Mouse (Mus musculus) embryo, embryonic 11 days (tissue): ENCODE data around the gene Krtcap3.
"Not testable (repeated sequence)": the region's sequence is repeated elsewhere in the genome, so short reads cannot be mapped to it uniquely, and the experiment has no call there.

Experiments
- DNase-seq: peaks from one replicate; pipeline ENCODE4 v3.0.0-alpha.2; 2015

Gene Krtcap3

DNA sequence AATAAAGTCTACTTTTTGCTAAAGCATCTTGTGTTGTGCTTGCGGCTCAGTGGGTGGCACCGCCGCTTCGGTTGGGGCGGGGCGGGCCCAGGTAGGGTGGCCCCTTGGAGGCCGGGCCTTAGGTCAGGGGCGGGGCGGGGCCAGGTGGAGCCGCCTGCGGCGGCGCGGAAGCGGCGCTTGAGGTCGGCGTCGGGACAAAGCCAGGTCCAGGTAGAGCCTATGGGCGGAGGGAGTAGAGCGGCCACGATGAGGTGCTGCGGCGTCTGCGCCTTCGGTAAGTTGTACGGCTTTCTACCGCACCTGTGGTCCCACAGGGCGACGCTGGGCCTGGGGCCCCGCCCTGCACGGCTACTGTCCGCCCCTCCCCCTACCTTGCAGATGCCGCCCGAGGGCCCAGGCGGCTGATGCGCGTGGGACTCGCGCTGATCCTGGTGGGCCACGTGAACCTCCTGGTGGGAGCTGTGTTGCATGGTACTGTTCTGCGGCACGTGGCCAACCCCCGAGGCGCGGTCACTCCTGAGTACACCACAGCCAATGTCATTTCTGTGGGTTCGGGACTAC, at the start of gene Krtcap3:
TSS of gene Krtcap3 (plus strand) at position 151 of the 561 bp plus-strand sequence.
- DNase-seq, result peak; percentile 58

DNA sequence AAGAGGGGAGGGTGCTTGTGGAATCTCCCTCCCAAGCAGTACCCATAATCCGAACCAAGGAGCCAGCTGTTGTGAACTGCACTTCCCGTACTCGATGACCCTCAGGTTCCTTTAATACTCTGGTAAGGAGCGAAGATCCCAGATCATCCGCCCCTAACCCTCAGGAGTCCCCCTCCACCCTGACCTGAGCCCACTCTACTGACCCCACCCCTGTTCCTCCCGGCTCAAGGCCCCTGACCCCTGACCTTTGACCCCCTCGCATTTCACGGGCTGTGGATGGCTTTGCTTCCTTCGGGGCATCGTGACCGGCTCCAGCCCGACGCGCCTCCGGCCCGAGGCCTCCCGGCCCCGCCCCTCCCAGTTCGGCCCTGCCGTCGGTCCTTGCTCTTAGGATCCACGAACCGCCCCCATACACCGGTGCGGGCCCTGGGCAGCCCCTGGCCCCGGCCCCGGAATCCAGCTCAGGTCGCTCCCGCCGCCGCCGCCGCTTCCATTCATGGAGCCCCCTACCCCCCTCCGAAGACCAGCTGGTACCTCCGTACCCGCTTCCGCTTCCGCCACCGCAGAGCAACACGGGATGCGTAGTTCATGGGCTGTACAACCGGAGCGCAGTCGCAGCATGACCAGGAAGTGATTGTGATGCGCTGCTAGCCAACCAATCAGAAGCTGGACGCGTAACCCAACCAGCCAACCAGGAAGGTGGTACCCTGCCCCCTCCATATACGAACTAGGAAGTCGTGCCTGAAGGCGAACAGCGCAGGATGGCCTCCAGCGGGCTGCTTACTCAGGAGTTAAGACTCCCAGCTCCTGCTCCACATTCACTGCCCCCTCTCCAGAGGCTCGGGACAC, 49.5 kb upstream of the Krtcap3 start, which contains the start of gene Zfp513:
TSS of gene Zfp513 (minus strand) at position 562 of the 849 bp plus-strand sequence.
- DNase-seq, result peak; percentile 97

DNA sequence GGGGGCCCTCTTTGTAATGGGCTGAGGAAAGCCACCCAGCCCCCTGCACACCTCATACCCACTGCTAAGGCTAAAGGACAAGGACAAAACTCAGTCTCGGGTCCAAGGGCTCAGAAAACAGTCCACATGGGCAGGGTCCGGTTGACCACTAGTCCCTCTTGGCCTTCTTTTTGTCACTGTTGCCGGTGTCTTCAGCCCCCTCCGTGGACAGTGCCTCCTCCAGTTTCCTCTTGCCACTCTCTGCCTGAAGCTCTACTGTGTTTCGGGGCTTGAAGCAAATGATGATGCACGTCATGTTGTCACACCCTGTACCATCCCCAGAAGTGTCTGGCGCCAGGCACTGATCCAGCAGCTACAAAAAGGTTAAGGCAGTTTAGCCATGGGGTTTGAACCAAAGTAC, 48.6 kb upstream of the Krtcap3 start:
- DNase-seq, result no peak

DNA sequence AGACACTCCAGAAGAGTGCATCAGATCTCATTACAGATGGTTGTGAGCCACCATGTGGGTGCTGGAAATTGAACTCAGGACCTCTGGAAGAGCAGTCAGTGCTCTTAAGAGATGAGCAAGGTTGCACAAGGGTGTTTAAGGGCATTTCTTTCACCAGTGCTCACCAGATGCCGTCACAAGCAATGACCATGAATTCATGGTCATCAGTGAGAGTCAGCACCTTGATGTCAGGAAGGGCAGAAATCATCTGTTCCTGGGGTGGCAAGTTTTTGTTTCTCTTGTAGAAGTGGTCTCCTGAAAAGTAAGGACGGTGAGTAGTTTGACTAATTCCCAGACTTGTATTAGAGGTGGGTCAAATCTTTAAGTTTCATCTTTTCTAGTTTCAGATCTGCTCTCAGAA, 47.6 kb upstream of the Krtcap3 start:
- DNase-seq, result no peak

DNA sequence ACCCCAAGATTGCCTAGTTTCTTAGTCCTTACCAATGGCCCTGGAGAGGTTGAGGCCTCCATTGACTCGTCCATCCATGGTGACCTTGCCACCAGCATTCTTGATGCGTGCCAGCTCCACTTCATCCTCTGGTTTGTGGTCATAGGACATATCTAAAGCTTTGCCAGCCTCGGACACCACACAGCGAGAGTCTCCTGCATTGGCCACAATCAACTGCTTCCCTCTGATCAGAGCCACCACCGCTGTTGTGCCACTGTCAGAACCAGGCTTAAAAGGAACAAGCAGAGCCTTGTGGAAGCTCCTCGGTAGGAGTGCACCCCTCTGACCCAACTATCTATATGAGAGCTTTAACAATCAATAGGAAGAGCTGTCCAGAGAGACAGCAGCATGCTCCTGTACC, 47.1 kb upstream of the Krtcap3 start:
- no peak for DNase-seq

DNA sequence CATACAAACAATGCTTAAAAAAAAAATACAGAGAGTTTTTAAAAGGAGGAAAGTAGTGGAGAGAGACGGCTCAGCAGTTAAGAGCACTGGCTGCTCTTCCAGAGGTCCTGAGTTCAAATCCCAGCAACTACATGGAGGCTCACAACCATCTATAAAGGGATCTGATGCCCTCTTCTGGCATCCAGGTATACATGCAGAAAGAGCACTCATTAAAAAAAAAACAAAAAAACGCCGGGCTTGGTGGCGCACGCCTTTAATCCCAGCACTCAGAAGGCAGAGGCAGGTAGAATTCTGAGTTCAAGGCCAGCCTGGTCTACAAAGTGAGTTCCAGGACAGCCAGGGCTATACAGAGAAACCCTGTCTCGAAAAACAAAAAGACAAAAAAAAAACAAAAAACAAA, 34.9 kb upstream of the Krtcap3 start:
- DNase-seq, result not testable (repeated sequence)

DNA sequence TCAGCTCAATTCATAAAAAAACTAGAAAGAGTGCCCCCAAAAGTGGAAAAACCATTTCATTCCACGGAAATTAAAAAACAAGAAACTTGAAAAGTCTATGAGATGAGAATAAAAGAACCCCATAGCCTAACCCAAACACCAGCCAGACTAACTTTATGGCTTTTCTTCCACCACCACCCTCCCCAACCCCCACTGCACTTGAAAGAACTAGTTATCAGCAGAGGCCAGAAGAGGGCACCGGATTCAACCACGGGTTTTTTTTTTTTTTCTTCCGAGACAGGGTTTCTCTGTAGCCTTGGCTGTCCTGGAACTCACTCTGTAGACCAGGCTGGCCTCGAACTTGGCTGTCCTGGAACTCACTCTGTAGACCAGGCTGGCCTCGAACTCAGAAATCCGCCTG, 33.2 kb upstream of the Krtcap3 start:
- DNase-seq, result no peak

DNA sequence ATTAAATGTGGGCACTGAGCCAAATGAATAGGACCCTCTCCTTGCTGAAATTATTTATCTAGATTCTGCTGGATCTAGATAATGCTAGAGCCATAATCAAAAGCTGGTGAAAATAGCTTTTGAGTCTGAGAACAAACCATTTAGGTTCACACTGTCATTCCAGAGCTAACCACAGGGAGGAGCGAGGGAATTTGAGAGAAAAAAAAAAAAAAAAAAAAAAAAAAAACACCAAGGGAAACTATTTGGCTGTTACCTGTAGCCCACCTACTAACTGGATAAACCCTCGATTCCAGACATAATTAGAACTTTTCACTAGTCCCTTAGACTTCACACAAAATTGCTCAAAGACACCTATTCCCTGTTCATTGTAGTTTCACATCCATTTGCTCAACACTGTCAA, 32.4 kb upstream of the Krtcap3 start:
- DNase-seq, result peak; percentile 62

DNA sequence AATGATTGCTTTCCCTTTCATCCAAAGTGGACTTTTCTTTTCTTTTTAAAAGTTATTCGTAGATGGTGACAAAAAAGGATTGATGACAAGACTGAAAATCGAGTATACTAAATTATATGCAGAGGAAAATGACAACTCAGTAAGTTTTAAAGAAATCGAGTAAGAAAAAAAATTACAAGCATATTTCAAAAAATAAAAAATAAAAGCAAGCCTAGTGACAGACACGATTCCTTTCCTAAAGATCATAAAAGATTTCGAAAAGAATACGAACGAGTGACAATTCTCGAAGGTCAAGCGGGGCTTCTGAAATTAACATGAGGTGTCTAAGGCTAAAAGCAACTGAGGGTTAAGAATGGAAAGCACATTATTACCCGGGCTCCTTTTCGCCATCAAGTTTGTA, 32.0 kb upstream of the Krtcap3 start:
- DNase-seq, result no peak

DNA sequence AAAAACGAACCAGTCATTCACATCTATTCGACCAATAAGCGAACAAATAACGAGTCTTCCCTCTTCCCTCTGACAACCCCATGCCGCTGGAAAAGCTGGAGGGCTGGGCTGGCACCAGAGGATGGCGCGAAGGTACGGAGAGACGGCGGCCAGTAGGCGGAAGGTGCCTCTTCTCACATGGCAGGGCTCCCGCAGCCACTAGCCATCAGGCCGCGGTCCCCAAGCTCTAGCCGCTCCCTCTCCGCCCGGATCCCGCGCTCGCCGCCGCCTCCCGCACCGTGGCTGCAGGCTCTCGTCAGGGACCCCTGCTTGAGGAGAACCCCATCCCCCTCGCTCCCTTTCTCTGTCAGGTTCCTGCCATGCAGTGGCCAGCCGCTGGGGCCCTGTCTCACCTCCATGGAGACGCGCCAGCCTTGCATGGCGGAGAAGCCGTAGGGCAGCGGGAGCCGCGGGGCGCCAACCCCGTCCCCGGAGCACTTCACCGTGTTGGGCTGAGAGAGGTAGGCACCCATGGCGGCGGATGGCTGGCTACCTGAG, 31.5 kb upstream of the Krtcap3 start:
- DNase-seq, result peak; percentile 70

DNA sequence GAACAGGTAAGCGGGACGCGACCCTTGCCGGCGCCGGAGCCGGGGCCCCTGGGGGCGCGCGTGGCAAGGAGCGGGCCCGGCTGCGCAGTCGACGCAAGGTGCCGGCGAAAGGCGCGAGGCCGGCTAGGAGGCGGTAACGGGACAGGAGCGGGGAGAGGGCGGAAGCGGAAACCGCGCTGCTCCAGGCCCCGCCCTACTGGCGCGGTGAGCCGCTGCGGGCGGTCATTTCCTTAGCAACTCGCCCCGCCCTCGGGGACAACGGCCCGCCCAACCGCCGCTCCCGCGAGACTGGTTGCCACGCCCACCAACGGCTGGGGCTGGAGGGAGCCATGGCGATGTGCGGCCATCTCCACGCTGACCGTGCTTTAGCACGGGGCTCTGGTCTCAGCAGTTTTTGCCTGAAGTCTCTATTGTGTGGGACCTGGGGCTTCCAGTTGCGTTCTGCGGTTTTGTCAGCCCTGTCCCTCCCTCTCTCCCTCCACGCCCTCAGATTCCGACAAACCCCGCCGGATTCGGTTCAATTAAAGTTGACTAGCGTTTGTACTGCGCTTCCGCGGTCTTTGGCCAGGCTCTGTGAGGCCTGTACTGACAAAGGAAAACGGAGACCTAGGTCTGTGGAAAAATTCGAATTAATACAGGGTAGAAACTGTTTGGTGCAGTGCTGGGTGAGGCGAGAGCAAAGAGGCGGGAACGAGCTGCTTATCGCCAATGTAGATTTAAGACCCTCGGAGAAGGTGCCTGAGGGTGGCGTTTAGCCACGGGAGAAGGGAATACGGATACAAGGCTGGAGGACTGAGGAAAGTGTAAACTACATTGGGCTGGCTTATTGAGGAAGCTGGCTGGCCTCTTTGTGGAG, 30.8 kb upstream of the Krtcap3 start, which contains the start of gene Ppm1g:
TSS of gene Ppm1g (minus strand) at position 240 of the 856 bp plus-strand sequence.
- peak; percentile 99 for DNase-seq

DNA sequence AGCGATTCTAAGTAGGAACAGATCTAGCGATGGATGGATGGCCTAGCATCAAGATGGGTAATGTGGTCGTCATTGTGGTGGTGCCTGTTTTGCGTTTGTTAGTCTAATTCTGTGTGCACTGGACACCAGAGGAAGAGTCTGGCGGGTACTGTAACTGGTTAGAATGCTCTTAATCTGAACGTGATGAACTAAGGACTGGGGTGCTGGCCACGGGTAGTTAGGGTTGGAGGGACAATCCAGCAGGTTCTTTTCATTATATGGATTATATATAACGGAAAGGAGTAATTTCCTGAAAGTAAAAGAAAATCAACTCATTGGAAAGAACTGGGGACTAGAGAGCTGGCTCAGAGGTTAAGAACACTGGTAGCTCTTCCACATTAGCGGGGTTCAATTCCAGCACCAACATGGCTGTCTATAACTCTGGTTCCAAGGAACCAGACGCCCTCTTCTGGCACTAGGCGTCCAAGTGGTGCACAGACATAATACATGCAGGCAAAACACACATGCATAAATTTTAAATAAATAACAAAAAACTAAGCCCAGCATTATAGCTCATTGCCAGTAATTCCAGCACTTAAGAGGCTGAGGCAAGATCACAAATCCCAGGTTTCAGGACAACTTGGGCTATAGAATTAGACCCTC, 30.1 kb upstream of the Krtcap3 start:
- peak; percentile 82 for DNase-seq

DNA sequence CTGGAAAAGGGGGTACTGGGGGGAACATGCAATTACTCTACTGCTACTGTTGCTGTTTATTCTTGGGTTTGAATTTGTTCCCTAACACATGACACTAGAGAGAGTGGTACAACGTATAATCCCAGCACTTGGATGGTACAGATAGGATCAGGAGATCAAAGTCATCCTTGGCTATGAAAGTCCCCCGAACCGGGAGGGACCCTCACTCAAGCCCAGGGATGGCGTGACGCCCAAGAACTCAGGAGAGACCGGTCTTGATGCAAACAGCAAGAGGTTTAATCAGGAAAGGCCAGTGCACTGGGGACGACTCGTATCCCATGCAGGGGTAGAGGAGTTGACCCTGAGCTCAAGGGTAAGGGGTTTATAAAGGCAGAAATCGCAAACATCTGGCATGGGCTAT, 28.8 kb upstream of the Krtcap3 start:
- no peak for DNase-seq

DNA sequence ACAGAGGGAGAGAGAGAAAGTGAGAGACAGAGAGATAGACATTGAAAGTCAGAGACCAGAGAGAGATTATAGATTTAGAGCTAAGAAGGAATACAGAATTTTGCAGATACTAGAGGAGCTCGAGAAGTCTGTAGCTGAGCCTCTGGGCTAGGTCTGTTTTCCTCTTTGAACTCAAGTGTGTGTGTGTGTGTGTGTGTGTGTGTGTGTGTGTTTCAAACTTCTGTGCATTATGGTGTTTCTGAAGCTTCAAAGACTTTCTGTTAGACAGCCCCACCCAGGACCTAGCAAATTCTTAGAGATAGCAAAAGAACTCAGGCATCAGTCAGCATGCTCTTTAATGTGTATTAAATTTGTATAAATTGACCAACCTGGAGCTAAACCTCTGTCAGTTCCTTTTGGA, 24.9 kb upstream of the Krtcap3 start:
- DNase-seq, result no peak

DNA sequence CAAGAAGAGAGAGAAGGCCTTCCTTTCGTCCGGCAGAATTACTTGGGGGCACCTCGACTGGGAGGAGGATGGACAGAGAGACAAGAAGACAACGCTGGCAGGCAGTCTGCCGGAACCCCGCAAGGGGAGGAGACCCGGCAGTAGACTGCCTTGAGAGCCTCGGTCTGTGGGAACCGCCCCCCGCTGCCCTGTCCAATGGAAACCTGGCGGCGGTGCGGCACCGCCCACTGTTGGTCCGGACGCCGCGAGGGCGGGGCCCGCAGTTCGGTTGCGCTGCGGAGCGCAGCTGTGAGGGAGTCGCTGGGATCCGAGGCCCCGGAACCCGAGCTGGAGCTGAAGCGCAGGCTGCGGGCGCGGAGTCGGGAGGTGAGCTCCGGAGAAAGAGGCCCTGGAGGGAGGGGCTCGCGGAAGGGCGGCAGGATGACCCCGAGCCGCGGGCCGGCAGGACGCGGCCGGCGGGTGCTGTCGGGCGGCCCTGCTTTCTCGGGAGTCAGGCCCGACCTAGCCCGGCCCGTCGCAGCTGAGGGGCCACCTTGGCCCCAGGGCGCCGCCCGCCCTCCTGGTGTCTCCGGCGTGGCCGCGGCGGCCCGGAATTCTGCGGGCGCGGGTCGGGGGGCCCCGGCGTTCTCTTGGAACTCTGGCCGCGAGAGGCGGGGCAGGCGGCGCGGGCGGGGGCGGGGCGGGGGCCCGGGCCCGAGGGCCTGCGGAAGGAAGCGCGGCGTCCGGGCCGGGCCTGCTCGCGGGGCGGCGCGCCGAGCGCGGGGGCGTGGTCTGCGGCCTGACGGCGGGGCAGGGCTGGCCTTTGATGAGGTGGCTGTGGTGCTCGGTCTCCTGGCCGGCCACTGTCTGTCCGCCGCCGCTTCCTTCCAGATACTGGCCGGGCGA, 10.6 kb upstream of the Krtcap3 start, which contains the start of the genes Nrbp1 and Gm9970:
TSS of gene Nrbp1 (plus strand) at position 228 of the 885 bp plus-strand sequence.
TSS of gene Gm9970 (minus strand) at position 596 of the 885 bp plus-strand sequence.
- peak; percentile 98 for DNase-seq

DNA sequence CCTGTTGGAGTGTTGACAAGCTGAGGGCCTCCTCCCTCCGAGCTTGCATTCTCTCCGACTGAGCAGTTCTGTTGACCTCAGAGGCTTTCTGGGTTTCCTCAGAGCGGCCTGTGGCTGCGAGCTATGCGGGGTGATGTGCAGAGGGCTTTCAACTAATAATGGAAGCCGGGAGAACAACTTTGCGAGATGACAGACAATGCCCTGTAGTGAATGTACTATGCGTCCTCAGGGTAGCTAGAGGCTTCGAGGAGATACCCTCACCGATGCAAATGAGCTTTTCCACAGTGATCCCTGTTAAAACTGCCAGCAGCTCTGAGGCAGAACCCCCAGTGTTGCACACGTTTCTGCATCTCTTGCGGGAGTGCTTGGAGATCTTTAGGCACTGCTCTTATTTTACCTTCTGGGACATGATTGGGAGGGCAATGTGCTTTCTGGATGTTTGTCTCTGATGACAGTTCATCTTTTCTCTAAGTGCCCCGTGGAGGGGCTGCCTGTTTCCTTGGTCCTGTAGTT, 9.9 kb upstream of the Krtcap3 start:
- DNase-seq, result no peak

DNA sequence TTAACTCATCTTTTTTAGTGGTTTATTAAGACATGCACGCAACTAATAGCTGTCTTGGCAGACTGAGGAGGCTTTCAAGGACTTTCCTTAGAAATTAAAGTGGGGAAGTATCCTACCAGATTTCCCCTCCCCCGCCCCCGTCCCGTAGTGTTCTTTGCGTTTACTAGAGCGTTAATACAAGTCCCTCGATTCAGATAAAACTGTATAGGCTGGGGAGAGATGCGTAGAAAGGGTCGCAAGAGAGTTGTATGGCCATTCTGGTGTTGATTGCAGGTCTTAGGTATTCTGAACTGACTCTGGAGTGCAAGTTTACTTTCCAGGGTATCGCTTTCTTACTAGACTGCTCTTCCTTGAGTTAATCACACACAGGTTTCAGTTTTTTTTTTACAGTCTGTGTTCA, 9.3 kb upstream of the Krtcap3 start:
- DNase-seq, result no peak

DNA sequence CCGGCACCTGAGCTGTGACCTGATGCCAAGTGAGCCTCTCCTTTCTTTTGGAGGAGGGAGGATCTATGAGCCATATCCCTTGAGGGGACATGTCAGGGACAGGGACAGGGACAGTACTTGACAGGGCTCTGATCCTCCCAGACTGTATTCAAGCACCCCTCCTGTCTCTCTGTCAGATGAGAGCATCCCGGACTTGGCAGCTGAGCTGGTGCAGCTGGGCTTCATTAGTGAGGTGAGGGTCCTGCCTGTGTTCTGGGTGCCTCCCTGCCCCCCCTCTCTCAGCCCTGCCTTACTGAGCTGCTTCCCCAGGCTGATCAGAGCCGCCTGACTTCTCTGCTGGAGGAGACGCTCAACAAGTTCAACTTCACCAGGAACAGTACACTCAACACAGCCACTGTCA, 775 bp upstream of the Krtcap3 start:
- DNase-seq, result peak; percentile 23

DNA sequence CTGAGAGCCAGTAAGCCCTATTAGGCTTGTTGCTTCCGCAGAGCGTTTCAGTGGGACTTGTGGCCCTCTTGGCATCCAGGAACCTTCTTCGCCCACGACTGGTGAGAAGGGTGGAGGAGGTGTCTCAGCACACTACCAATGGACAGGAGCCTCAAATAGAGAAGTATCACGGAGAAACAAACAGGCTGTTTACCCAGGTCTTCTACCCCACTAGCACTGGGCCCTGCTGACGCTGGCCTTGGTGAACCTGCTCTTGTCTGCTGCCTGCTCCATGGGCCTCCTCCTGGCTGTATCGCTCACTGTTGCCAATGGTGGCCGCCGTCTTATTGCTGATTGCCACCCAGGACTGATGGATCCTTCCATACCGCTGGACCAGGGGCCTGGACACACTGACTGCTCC, 660 bp downstream of the Krtcap3 start:
- no peak for DNase-seq

DNA sequence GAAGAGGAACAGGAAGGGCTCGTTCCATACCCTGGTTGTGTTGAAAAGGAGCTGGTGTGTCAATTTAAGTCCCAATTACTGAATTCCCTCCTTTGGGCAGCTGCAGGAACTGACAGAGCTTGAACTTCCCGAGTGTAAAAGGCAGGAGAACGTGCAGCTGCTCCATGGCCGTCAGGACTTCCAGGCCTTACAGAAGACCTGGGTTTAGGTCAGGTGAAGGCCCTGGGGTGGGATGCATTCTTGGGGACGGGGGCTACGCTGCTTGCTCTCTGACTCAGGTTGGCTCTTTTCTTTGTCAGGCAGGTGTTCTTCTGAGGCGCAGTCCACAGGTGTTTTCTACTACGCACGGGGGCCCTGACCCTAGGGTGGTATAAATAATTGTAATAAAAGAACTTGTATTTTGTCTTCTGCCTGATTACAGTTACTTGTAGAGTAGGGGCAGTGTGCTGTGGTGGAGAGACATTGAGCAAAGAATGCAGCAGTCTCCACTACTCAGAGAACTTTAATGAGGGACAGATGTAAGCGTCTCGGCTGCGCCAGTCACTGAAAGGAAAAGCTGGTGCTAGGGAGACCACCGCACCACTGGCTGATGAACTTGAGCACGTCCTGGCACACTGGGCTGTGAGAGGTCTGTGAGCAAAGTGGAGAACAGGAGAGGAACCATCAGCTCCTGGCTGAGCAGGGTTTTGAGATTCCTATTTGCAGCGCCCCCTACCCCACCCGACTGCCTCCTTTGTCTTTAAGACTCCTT, 1.5 kb downstream of the Krtcap3 start:
- DNase-seq, result peak; percentile 47
